Mouse (Mus musculus): ENCODE results near the gene Pgghg. TPM values are rescaled to one million over a fixed set of nuclear protein-coding genes. Genes with fewer than 3 reads are reported as not detected.

Gene Pgghg
- total RNA-seq, 2 experiments from 2014 or later: 4.4 to 6.7 TPM

GRCm38 (mm10) chr7:140922398-140923069 is 18.7 kb upstream of the Pgghg start:
- DNase-seq (ENCODE audit: low spot score in 2 of 2): peak; percentile 41 to 42

GRCm38 (mm10) chr7:140923070-140923775 is 18.0 kb upstream of the Pgghg start:
- DNase-seq (ENCODE audit: low spot score in 2 of 2): peak in 1 of 2 experiments; percentile 12

GRCm38 (mm10) chr7:140927181-140927580 is 14.0 kb upstream of the Pgghg start:
- no peak for DNase-seq (ENCODE audit: low spot score in 2 of 2)

DNA sequence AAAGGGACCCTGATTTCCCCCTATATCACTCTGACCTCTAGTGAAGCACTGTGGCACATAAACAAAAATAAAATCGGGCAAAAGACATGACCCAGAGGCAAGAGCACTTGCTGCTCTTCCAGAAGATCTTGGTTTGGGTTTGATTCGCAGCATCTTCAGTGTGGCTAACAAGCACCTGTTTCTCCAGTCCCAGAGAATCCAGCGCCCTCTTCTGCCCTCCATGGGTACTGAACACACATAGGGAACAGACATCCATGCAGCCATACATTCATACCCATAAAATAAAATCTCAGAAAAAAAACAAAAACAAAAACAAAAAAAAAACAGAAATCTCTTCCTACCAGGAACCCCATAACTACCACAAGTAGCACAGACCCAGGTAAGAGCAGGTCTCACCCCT is 2.8 kb upstream of the Pgghg start:
- DNase-seq (ENCODE audit: low spot score in 2 of 2): no peak

DNA sequence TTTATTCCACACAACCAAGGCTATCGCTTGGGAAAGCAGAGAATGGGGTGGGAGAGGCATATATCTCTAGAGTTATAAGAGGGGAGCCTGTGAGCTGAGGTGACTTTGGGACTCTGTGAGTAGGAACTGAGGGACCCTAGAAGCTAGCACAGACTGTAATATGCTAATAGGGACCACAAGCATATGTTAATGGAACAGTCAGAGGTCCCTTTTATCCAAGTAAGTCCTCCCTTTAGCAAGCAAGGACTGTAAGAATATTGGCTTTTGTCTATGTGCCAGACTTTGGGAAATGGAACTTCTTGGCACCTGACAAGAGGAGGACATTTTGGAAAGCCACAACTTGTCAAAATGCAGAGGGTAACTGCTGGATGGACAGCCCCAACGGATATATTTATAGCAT is 2.3 kb upstream of the Pgghg start:
- DNase-seq (ENCODE audit: low spot score in 2 of 2): no peak

- DNase-seq (ENCODE audit: low spot score in 2 of 2): no peak
Observed at GRCm38 (mm10) chr7:140939669-140940171, 1.5 kb upstream of the Pgghg start.

DNA sequence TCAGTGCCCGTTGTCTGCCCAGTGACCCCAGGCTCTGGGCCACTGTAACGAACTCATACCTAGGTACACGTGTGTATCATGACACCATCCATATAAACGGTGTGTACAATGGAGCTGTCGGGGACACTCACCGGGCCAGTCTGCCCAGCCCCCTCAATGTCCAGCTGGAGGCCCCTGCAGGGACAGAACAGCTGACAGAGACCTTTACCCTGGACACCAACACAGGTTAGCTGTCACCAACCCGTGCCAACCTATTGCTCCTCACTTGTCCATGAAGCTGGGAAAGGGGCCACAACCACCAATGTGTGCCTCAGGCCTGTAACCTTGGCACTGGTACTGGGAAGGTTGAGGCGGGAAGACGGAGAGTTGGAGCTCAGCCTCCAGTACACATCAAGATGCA is 1.1 kb downstream of the Pgghg start:
- DNase-seq (ENCODE audit: low spot score in 2 of 2): no peak

DNA sequence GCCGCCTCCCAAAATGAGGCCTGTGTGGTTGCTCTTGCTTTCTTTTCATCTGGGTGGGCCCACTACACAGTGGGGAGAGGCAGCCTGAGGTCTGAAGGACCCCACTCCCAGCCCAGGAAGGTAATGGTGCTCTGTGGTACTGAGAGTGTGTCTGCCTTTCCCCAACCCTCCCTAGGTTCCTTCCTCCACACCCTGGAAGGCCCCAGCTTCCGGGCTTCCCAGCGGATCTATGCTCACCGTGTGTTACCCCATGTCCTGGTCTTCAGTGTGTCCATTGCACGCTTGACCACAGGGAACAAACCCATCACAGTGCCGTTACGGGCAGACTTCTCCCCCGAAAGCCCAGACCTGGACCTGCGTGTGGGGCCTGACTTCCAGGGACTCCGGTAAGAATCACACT is 1.6 kb downstream of the Pgghg start:
- DNase-seq (ENCODE audit: low spot score in 2 of 2): no peak

- no peak for DNase-seq (ENCODE audit: low spot score in 2 of 2)
Observed at GRCm38 (mm10) chr7:140943356-140943755, 2.2 kb downstream of the Pgghg start.

DNA sequence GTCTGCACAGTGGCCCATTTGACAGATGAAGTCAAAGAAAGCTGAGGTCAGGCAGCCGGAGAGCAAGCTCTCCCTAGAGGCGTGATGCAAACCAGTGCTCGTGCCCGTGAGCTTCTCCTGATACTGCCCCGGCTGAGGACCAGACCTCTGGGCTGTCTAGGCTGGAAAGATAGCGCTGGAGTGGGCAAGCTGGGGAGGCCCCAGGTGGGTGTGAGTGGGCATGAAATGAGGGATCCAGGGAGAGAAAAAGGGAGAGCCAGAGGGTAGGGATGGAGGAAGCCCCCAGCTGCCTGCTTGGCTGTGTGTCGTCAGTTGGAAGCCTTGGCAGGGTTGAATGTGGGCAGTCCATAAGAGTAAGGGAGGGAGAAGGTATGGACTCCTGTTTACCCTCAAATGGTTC is 3.0 kb downstream of the Pgghg start:
- no peak for DNase-seq (ENCODE audit: low spot score in 2 of 2)

- no peak for DNase-seq (ENCODE audit: low spot score in 2 of 2)
Observed at GRCm38 (mm10) chr7:140945247-140945646, 4.1 kb downstream of the Pgghg start.

- no peak for DNase-seq (ENCODE audit: low spot score in 2 of 2)
Observed at GRCm38 (mm10) chr7:140946311-140946710, 5.1 kb downstream of the Pgghg start.

GRCm38 (mm10) chr7:140946980-140947379 is 5.8 kb downstream of the Pgghg start:
- no peak for DNase-seq (ENCODE audit: low spot score in 2 of 2)

DNA sequence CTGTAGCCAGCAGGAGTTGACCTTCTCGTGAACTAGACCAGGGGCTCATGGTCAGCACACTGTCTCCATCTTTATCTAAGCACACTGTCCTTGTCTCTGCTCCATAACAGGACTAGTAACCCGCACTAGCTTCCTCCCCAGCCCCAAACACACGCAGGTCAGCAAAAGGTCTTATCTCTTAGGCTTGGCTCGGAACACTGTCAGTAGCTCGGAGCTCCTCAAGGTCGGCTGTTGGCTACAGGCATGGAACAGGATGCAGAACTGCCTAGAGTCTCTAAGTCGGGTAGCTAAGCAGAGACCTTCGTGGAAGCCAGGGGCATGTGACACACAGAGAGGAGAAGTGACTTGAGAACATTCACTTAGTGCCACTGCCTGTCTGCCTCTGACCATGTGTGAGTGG is 7.0 kb downstream of the Pgghg start:
- DNase-seq (ENCODE audit: low spot score in 2 of 2): no peak

GRCm38 (mm10) chr7:140949255-140949654 is 8.1 kb downstream of the Pgghg start:
- no peak for DNase-seq (ENCODE audit: low spot score in 2 of 2)

- DNase-seq (ENCODE audit: low spot score in 2 of 2): no peak
Observed at GRCm38 (mm10) chr7:140949824-140950530, 8.8 kb downstream of the Pgghg start, which contains the start of gene Ifitm5. Gene Ifitm5 (minus strand): TSS chr7:140950291.

DNA sequence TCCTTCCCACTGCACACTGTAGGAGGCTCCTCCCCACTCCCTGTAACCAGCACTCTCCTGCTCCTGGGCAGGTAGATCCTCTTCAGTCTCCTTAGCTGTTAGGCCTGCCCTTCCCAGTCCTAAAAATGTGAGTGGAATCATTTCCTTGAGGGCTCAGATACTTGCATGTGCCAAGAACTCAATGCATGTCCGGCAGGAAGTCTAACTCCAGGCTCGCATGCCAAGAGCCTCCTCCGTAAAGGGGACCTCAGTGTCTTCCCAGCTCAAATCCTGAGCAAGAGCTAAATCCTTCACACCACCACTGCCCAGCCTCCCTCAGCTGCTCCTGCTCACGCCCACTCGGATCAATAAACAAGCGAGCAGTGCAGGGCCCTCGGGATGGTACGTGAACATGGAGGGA is 9.9 kb downstream of the Pgghg start:
- no peak for DNase-seq (ENCODE audit: low spot score in 2 of 2)

DNA sequence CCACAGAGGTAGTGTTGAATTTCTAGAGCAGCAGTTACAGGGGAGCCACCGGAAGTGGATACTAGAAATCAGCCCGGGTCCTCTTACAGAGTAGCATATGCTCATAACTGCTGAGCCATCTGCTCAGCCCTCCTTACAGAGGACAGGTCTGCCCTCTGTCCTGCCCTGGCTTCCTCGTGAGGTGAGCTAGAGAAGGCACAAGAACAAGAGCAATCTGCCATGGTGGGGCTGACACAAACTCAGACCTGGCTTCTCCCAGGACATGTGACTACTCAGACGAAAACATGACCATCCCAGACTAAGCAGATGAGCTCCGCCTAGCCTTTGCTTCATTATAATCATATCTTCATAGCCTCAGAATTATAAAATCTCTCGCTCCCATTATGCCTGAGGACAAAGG is 10.6 kb downstream of the Pgghg start:
- no peak for DNase-seq (ENCODE audit: low spot score in 2 of 2)

DNA sequence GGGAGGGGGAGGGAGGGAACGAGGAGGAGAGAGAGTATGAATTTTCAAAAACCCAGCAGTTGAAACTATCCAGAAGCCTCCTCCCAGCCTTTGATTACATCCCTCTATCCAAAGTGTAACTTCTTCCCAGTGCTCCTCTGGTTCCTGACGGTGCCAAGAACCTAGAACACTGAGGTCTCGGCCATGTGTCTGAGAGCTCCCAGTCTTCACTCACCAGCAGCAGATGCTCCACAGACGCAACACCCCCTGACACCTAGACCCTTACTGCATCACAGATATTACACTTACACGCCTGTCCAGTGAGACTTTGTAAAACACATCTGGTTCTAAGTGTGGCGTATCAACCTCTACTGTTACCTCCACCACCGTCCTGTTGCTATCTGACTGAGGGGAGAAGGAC is 11.2 kb downstream of the Pgghg start:
- no peak for DNase-seq (ENCODE audit: low spot score in 2 of 2)

DNA sequence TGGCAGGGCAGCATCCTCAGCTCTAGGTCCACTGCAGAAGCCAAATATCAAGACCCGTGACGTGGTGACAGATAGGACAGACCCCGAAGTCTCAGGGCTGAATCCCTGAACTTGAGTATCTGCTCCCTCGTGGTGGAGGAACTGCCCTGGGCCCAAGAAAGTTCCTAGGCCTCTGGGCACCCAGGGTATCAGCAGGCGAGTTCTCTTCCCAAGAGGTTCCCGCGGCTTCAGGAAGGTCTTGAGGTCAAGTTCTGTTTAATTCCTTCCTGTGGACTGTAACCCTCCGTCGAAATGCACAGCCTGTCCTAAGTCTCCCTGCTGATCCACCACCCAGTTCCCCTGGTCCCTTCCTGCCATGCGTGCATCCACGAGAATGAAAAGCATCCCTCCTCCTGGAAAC is 11.9 kb downstream of the Pgghg start:
- no peak for DNase-seq (ENCODE audit: low spot score in 2 of 2)

DNA sequence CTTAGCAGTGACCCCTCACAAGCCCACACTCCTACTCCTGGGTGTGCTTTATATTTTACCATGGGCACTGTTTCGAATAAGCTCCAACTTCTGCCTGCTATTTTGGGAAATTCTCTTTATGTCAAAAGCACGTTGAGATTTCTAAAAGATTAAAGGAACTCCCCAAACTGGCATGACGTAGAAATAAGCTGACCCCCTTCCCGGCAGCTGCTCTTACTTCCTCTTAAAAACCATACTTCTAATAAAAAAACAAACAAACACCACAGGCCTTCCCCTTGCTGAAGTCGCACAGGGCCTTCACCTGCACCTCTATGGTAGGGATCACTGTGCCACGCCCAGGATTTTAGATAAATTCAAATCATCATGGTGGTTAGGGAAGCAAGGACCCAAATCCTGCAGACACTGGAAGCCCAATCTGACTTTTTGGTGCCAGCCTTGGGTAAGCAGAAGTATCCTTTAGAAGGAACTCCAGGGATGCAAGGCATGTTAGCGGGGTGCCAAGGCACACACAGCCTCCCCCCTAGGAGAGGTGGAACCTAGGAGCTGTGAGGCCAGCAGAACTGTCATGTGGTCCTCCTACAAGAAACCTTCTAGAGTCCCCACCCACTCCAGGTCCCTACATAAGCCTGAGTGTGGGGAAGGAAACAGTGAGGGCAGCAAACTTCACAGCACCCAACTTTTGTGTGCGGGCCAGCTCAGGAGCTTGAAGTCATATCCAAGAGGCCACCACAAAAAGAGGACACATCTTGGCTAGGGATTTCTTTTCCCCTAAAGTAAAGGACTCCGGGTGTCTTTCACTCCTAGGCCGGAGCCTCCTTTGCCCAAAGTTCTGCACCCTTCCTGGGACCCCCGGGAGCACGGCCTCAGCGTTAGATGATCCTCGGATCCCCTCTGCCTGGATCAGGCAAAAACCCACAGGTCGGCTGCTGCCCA is 12.9 kb downstream of the Pgghg start:
- no peak for DNase-seq (ENCODE audit: low spot score in 2 of 2)

All from left cerebral cortex, adult 18-20 months (tissue).